Mouse (Mus musculus): Measurements from ENCODE around the gene Slc25a44.
"Not testable (repeated sequence)": the region's sequence is repeated elsewhere in the genome, so short reads cannot be mapped to it uniquely, and the experiment has no call there.

Gene Slc25a44

GRCm38 (mm10) chr3:88415668-88416067 lies 9.3 kb downstream of the Slc25a44 start:
- in situ Hi-C loops (cut with MboI, MseI): no loop called here

- in situ Hi-C loops (cut with MboI, MseI): loop anchor here (5.0 kb wide), 1 partner anchor 110 kb away; no protein-coding TSS in a partner anchor
Measured at GRCm38 (mm10) chr3:88412636-88413035, 12.3 kb downstream of the Slc25a44 start.

- in situ Hi-C loops (cut with MboI, MseI): loop anchor here (5.0 kb wide), 1 partner anchor 111 kb away; no protein-coding TSS in a partner anchor
Measured at GRCm38 (mm10) chr3:88411681-88412080, 13.3 kb downstream of the Slc25a44 start.

GRCm38 (mm10) chr3:88410645-88411031 lies 14.3 kb downstream of the Slc25a44 start:
- in situ Hi-C loops (cut with MboI, MseI): loop anchor here (5.0 kb wide), 1 partner anchor 112 kb away; no protein-coding TSS in a partner anchor

- in situ Hi-C loops (cut with MboI, MseI): loop anchor here (5.0 kb wide), 2 partner anchors 62 to 112 kb away; no protein-coding TSS in a partner anchor
Measured at GRCm38 (mm10) chr3:88409741-88410644, 14.9 kb downstream of the Slc25a44 start, which contains the start of gene Pmf1. TSS of gene Pmf1 (minus strand) at chr3:88410331.

- in situ Hi-C loops (cut with MboI, MseI): loop anchor here (5.0 kb wide), 1 partner anchor 63 kb away; no protein-coding TSS in a partner anchor
Measured at GRCm38 (mm10) chr3:88408953-88409352, 16.0 kb downstream of the Slc25a44 start.

- in situ Hi-C loops (cut with MboI, MseI): loop anchor here (5.0 kb wide), 1 partner anchor 65 kb away; no protein-coding TSS in a partner anchor
Measured at GRCm38 (mm10) chr3:88407529-88407928, 17.4 kb downstream of the Slc25a44 start.

- in situ Hi-C loops (cut with MboI, MseI): loop anchor here (5.0 kb wide), 1 partner anchor 65 kb away; no protein-coding TSS in a partner anchor
Measured at GRCm38 (mm10) chr3:88407090-88407489, 17.8 kb downstream of the Slc25a44 start.

- in situ Hi-C loops (cut with MboI, MseI): no loop called here
Measured at GRCm38 (mm10) chr3:88403522-88404230, 21.3 kb downstream of the Slc25a44 start.

GRCm38 (mm10) chr3:88398666-88399065 lies 26.3 kb downstream of the Slc25a44 start:
- in situ Hi-C loops (cut with MboI, MseI): no loop called here

- in situ Hi-C loops (cut with MboI, MseI): no loop called here
Measured at GRCm38 (mm10) chr3:88395742-88396141, 29.2 kb downstream of the Slc25a44 start.

GRCm38 (mm10) chr3:88395288-88395687 lies 29.7 kb downstream of the Slc25a44 start:
- in situ Hi-C loops (cut with MboI, MseI): no loop called here

- in situ Hi-C loops (cut with MboI, MseI): no loop called here
Measured at GRCm38 (mm10) chr3:88393776-88394375, 31.1 kb downstream of the Slc25a44 start.

GRCm38 (mm10) chr3:88384364-88384763 lies 40.6 kb downstream of the Slc25a44 start, which contains the start of gene Bglap:
TSS of gene Bglap (minus strand) at chr3:88384464.
- in situ Hi-C loops (cut with MboI, MseI): no loop called here

- in situ Hi-C loops (cut with MboI, MseI): not testable (repeated sequence)
Measured at GRCm38 (mm10) chr3:88382383-88382782, 42.6 kb downstream of the Slc25a44 start.

- in situ Hi-C loops (cut with MboI, MseI): not testable (repeated sequence)
Measured at GRCm38 (mm10) chr3:88381389-88382315, 43.3 kb downstream of the Slc25a44 start.

GRCm38 (mm10) chr3:88378599-88378998 lies 46.3 kb downstream of the Slc25a44 start, which contains the start of gene Bglap2:
TSS of gene Bglap2 (minus strand) at chr3:88378699.
- in situ Hi-C loops (cut with MboI, MseI): not testable (repeated sequence)

GRCm38 (mm10) chr3:88376644-88377043 lies 48.3 kb downstream of the Slc25a44 start:
- in situ Hi-C loops (cut with MboI, MseI): not testable (repeated sequence)

GRCm38 (mm10) chr3:88375750-88376626 lies 49.0 kb downstream of the Slc25a44 start:
- in situ Hi-C loops (cut with MboI, MseI): not testable (repeated sequence)

Data from regulatory T cell (primary cell).